Comparison of ENCODE assay signal across 28 mouse cellular contexts in genomic region chr4:45305536-45305935, GRCm38 (mm10).
"Had no signal": no experiment of that assay in that cellular context is flagged by ENCODE, and none has a peak within 500 bp of the region (broad histone marks: within the 10 kb centered on the region; RNA-seq: fewer than 3 reads in every experiment).

No protein-coding gene starts in this region.

- H3K27ac ChIP-seq: embryonic facial prominence, embryonic 10.5 days; embryonic facial prominence, embryonic 12.5 days; embryonic facial prominence, embryonic 13.5 days; embryonic facial prominence, embryonic 15.5 days; forebrain, embryonic 10.5 days; forebrain, embryonic 12.5 days; forebrain, embryonic 13.5 days; forebrain, embryonic 15.5 days; gastrocnemius, adult 2 months; heart, adult 2 months had no signal

- H3K4me1 ChIP-seq: embryonic facial prominence, embryonic 10.5 days; embryonic facial prominence, embryonic 12.5 days; embryonic facial prominence, embryonic 13.5 days; embryonic facial prominence, embryonic 15.5 days; forebrain, embryonic 10.5 days; forebrain, embryonic 12.5 days; forebrain, embryonic 13.5 days; forebrain, embryonic 15.5 days had no signal

- H3K27me3 ChIP-seq: embryonic facial prominence, embryonic 12.5 days; embryonic facial prominence, embryonic 13.5 days; embryonic facial prominence, embryonic 15.5 days; forebrain, embryonic 12.5 days; forebrain, embryonic 13.5 days; forebrain, embryonic 15.5 days had no signal

- H3K9me3 ChIP-seq: embryonic facial prominence, embryonic 12.5 days; embryonic facial prominence, embryonic 13.5 days; forebrain, embryonic 10.5 days; forebrain, embryonic 12.5 days; forebrain, embryonic 13.5 days; forebrain, embryonic 15.5 days had no signal

- H3K9ac ChIP-seq: embryonic facial prominence, embryonic 12.5 days; embryonic facial prominence, embryonic 13.5 days; embryonic facial prominence, embryonic 15.5 days; forebrain, embryonic 12.5 days; forebrain, embryonic 13.5 days; forebrain, embryonic 15.5 days; forebrain, postnatal 0 days had no signal

- H3K4me3 ChIP-seq: embryonic facial prominence, embryonic 10.5 days; embryonic facial prominence, embryonic 12.5 days; embryonic facial prominence, embryonic 13.5 days; embryonic facial prominence, embryonic 15.5 days; erythroblast, embryonic 14.5 days; forebrain, embryonic 10.5 days; forebrain, embryonic 12.5 days; forebrain, embryonic 13.5 days; forebrain, embryonic 15.5 days; gastrocnemius, adult 2 months; heart, adult 2 months had no signal

- DNase-seq: cerebellum, adult 2 months; cerebellum, adult 8-10 months; cerebellum, adult 9-10 months; cerebellum, adult 9-11 months; cerebellum, postnatal 10 days; cerebellum, postnatal 14 days; cerebellum, postnatal 25 days; cerebellum, postnatal 36 days; embryo, embryonic 11 days; forebrain, postnatal 0 days; gastrocnemius, adult 2 months; gastrocnemius, postnatal 10 days; gastrocnemius, postnatal 14 days; gastrocnemius, postnatal 25 days; gastrocnemius, postnatal 36 days; heart, adult 18-20 months; heart, adult 2 months had no signal

- ATAC-seq: forebrain, embryonic 13.5 days; forebrain, embryonic 14.5 days; forebrain, embryonic 15.5 days; forebrain, embryonic 16.5 days; forebrain, postnatal 0 days had no signal

- H3K4me2 ChIP-seq: embryonic facial prominence, embryonic 12.5 days; embryonic facial prominence, embryonic 13.5 days; embryonic facial prominence, embryonic 15.5 days; forebrain, embryonic 12.5 days; forebrain, embryonic 13.5 days; forebrain, embryonic 15.5 days had no signal
